Mouse (Mus musculus): ENCODE data around the gene Rasd2.
A peak's percentile ranks its signal among the peaks of the same experiment; 100 is the strongest.

Rasd2 gene

DNA sequence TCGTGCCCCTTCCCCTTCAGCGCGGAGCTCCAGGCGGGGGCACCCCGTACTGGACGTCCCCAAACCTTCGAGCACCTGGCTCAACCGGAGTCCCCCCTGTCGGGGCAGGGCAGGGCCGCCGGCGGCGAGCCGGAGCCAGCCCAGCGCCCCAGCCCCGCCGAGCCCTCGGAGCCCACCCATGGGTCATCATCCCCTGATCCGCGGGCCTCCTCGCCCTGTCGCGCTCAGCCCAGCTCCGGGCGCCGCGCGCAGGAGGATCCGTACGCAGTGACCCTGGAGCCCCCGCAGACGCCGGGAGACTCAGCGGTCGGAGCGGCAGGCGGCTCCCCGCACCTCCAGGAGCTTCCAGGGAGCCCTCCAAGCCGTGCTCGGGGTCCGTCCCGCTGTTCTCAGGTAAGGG lies at the start of gene Rasd2:
TSS of gene Rasd2 (plus strand) at position 259 of the 400 bp plus-strand sequence.
- DNase-seq (ENCODE audit: extremely low read depth, low read depth), result no peak

DNA sequence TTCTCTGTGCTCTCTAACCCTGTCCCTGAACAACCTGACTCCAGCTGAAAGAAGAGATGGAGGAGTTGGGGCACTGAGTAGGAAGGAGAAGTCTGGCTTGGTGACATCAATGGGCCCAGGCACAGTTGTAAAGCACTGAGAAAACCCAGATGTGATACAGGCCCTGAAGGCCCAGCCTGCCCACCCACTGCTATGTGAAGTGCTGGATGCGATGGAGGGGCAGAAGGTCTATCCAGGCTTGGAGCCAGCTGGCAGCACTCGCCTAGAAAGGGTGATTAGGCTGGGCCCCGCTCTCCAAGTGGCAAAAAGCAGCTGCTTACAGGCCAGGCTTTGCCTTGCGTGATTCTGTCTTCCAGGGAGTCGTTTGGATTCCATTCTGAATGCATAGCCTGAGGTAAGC lies 44.4 kb upstream of the Rasd2 start:
- DNase-seq (ENCODE audit: extremely low read depth, low read depth), result no peak

DNA sequence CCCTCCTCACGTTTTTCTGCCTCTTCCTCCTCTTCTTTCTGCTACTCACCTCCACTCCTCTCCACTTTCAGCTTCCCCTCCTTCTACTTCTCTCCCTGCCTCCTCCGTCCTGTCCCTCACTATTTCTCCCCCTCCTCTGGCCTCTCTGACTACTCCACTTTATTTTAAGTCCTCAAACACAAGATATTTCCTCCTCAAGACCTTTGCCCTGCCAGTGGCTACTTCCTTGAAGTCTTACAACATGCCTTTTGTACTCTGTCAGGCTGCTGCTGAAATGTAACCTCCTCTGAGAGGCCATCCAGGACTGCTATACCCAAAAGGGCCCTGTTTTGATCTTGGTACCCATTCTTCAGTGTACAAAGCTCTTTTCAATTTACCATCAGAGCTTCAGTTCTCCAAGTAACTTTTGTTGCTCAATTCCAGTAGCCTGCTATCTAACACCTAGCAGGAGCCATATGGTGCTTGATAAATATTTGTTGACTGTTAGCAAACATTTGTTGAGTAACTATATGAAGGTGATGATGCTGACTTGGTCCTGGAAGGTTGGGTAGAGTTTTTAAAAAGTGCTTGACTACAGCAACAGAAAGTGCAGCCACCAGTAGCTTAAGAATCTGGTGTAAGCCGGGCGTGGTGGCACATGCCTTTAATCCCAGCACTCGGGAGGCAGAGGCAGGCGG lies 41.6 kb upstream of the Rasd2 start:
- no peak for DNase-seq (ENCODE audit: extremely low read depth, low read depth)

DNA sequence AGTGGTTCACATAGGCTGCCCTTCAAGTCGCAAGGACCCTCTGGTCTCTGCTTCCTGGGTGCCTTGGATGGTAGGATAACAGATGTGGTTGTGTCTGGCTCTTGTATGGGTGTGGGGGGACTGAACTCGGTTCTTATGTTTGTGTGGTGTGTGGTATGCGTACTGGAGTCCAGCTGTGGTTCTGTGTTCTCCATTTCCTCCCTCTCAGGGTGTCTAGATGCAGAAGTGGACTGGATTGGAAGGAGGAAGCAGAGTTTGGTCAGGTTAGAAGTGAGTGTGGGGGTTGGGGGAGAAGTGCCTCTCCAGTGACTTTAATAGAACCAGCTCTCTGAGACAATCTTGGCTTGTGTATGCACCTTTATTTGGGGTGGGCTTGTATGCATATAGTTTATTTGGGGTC lies 20.7 kb upstream of the Rasd2 start:
- peak; percentile 2 for DNase-seq (ENCODE audit: extremely low read depth, low read depth)

DNA sequence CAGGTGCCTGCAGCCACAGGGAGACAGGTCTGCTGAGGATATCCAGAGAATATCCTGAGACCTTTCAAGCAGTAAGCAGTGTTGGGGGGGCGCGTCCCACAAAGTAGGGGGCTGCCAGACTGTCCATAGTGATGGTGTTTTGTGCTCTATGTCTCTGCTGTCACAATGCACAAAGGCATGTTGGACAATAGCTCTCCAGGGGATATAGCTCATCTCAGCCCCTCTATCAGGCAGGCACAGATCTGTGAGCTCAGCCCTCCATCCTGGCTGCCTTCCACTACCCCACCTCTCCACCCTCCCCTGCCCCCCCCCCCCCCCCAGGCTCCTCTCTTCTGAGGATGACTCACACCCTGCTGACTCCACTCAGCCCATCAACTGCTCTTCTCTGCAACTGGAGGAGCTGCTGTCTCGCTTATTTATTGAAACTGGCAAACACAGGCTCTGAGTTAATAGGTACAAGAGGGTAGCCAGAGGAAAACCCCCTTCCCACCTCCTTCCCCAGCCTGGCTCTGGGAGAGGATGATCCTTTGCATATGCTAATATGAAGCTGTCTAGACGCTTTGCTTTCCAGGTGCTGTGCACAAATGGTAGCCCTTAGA lies 19.2 kb upstream of the Rasd2 start:
- no peak for DNase-seq (ENCODE audit: extremely low read depth, low read depth)

DNA sequence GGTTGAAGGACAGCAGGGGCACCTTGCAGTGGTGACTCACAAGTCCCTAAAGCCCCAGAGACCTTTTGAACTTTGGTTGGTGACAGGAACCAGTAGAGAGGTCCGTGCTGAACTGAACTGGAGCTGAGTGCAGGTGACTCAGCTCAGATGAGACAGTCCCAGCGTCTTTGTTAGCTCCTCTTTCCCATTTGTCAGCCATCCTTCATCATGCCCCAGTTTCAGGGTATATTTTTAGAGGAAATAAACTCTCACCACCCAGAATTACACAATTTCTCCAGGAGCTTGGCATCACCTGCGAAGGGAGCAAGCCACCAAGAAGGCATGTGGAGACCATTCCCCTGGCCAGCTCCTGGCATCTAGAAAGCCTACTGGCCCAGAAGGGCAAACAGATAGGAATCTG lies 16.6 kb upstream of the Rasd2 start:
- DNase-seq (ENCODE audit: extremely low read depth, low read depth), result no peak

DNA sequence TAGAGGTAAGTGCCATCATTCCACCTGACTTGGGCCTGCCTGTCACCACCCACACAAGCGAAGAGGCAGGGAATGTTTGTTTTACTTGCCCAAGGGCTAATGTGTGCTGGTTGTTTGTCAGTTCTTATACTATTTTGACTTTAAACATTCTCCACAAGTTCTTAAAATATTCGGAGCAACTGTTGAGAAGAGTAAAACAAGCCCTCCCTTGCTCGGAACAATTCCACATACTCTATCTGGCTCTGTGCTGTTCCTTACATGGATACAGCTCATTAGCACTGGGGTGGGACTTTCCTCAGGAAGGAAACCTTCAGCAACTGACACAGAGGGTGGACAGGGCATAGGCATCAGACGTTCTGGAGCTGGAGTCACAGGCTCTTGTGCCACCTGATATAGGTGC lies 15.9 kb upstream of the Rasd2 start:
- DNase-seq (ENCODE audit: extremely low read depth, low read depth), result no peak

DNA sequence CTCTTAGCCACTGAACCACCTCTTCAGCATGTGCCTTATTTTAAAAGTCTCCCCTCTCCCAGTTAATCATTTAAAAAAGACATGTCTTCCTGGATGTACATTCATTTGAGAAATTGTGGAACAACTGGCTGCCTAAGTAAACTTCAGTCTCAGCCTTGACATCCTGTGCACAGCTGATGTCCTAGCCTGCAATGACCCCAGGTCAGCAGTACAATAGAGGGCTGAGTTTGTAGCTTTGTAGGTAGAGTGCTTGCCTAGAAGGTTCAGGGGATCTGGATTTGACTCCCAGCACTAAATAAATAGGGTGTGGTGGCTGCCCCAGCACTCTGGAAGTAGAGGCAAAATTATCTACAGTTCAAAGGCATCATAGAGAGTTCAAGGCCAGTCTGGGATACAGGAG lies 15.4 kb upstream of the Rasd2 start:
- DNase-seq (ENCODE audit: extremely low read depth, low read depth), result no peak

DNA sequence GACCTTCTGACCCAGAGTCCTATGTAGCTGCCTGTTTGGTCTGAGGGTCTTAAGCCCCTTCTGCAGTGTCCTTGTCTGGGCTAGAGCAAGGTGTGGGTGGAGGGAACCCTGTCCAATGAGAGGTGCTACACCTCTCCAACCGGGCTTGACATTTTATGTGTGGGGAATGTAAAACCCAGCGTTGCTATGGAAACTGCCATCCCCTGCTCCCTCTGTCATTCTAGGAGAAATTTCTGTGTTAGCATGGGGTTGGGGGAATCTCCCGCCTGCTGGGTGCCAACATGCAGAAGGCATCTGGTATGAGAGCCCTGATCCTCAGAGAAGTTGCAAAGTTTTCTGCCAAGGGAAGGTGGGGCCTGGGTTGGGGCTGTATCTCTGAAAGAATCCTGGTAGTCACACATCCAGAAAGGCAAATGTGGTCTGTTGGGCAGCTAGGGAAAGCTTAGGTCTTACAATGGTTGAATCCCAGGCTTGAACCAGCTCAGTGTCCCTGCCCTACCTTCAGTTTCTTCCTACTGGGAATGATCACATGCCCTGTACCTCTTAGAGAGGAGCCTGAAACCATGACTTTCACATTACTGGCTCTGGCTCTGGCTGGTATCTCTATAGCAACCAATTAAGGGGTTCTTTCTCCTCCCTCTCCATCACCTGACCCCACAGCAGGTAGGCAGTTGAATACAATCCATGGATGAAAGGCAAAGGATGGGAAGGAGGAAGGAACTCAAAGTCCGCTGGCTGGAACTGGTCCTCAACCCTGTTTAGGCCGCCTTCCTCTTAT lies 14.6 kb upstream of the Rasd2 start:
- DNase-seq (ENCODE audit: extremely low read depth, low read depth), result no peak

DNA sequence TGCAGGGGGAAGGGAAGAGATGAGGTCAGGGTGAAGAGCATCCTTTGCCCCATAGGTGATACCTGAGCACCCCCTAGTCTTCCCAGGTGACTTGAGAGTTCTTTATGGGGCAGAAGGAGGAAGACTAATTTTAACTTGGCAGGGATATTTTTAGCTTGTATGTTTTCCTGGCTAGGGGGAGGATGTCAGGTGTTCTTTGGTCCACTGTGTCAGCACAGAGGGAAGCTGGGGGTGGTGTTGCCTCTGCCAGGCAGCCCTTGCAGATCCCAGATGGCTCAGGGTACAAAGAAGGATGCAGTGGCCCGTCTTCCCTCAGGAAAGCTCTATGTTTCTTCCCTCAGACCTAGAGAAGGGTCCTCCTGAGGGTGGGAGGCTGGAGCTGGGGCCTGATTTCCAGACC lies 13.8 kb upstream of the Rasd2 start:
- no peak for DNase-seq (ENCODE audit: extremely low read depth, low read depth)

DNA sequence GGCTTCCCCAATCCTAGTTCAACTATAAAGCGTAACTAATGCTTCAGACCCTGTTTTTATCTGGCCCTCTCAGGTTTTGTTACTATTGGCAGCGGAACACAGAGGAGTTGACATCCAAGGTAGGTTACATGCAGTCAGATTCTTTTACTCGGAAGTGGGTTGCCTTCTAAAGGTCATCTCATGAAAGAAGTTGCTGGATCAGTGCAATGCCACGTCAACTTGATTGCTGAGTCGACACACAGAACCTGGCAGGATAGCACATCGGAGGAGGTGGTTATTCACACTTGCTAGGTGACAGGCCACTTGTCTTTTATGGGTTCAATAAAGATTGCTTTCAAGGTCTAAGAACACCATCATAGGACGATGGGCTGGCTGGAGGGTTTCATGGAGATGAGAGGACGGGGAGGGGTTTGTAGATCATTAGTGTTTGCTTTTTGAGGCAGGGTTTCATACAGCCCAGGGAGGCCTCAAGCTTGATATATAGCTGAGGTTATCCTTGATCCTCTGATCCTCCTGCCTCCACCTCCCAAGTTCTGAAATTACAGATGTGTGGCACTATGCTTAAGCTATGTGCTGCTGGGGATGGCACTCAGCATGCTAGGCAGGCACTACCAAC lies 11.6 kb upstream of the Rasd2 start:
- DNase-seq (ENCODE audit: extremely low read depth, low read depth), result no peak

DNA sequence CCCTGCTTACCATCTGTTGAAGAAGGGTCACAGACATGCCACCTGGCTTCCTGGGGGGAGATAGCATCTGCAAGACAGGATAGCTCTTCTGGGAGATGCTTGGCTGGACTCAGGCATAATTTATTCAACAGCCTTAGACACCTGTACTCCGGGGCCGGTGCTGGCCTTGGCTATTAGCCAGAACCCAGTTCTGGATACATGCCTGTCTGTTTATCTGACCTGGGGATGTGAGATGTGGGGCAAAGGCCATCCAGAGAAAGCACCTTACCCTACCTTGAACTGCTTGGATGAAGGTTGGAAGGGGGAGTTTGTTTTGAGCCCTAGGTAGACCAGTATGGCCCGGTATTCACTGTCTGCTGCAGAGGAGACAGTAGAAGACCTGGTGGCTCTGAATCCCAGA lies 10.8 kb upstream of the Rasd2 start:
- no peak for DNase-seq (ENCODE audit: extremely low read depth, low read depth)

DNA sequence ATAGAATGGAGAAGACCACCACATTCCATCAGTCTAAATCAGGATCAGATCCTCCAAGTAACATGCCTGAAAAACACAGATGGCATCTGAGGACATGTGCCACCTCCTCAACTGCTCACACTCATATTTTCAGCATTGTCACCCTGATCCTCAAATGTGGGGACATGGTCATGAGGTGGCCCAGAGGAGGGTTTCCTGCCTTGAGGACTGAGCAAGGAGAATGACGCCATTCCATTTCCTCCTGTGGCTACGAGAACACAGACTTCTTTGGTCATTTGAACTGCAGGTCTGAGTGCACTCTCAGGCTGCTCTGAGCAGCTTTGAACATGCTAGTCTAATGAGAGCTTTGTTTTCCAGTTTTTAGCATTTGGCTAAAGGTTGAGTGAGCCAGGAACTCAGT lies 10.3 kb upstream of the Rasd2 start:
- no peak for DNase-seq (ENCODE audit: extremely low read depth, low read depth)

DNA sequence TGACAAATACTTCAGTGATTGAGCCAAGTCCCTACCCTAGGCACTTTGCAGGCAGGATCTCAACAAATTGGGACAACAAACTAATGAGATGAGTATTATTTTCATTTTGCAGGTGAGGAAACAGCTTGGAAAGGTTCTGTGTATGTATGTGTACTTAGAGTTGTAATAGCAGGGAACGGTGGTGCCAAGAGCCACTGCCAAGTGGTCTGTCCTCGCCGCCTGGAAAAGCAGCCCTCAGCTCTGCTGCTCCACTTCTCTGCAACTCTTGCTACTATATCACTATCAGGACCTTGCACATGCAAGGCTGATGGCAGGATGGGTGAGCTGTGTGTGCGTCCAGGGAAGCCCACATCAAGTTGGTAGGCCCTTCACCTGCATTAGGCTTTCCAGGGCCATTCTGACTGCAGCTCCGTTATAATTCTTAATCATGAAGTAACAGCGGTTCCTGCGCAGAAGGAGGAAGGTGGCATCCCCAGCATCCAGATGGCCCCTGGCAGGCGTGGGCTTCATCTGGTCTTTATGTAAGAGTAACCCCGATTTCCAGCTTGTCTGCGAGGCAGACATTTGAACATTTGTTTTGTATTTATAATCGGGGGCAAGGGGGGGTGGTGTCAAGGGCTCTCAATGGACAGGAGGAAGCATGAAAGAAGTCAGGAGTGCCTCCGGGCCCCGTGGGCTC lies 9.4 kb upstream of the Rasd2 start:
- no peak for DNase-seq (ENCODE audit: extremely low read depth, low read depth)

DNA sequence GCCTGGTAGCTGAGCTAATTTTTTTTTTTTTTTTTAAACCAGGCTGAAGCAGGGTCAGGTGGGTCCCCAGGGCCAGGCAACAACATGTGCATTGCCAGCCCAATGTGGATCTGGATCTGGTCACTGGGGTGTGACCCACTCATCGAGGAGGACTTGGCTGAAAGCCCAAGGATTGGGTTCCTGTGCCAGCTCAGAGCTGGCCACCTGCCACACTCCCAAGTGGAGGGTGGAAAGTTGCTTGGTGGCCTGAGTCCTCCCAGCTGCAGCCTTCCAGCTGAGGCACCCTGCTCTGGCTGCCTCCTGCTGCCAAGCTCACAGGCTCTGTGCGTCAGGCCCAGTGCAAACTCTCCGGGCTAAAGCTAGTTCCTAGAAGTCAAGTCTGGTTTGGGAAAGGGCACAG lies 2.3 kb upstream of the Rasd2 start:
- DNase-seq (ENCODE audit: extremely low read depth, low read depth), result no peak

DNA sequence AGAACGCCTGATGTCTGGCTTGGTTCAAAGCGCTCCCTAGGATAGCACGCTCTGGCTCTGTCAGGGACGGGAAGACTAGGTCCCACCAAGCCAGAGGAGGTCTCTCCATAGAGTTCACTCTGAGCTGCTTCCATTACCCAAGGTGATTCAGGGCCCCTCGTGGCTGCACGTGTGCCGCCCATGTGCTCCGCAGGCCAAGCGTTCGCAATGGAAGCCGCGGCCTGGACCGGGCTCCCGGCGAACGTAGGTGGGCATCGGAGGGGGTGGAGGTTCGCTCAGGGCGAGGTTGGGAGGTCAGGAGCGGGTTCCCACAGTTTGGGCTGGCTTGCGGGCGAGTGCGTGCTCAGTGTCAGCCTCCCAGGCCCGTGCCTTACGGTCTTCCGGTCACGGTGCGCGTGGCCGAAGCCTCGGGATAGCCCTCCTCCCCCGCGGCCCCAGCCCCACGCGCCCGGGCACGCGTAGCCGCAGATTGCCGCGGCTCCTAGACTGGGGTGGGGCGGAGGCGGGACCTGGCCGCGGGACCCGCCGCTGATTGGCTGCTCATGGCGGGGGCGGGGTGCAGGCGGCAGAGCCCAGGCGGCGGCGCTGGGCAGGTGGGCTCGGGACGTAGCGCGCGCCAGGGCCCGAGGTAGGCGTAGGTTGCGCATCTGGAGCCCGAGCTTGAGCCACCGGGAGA lies 975 bp upstream of the Rasd2 start:
- DNase-seq (ENCODE audit: extremely low read depth, low read depth), result no peak

DNA sequence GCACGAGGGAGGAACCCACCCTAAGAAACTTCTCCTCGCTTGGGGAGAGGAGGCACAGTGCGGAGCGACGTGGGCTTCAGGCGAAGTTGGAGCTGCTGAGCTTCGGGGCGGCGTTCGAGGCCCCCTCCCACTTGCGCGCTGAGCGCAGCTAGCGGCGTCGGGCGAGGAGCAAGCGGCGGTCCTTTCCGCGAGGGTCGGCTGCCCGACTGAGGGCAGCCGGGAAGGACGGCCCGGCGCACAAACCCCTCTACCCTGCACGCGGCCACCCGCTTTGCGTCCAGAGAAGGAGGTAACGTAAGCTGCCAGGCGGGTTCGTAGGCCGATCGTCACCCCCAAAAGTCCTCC lies 465 bp upstream of the Rasd2 start:
- no peak for DNase-seq (ENCODE audit: extremely low read depth, low read depth)

DNA sequence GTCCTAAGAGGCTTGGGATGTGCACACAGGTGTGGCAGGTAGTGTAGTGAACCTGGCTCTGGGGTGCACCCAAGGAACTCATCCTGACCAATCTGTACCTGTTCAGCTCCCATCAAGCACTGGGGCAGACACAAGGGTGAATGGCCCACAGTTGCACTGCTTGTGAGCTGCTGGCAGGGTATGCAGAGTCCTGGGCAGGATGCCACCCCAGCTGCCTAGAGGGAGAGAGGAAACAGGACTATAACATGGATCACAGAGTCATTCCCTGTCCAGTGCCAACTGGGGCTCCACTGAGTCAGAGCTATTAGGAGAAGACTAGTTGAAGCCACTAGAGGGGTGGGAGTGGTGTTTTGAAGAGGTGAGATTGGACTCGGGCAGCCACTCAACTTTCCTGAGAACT lies 1.3 kb downstream of the Rasd2 start:
- DNase-seq (ENCODE audit: extremely low read depth, low read depth), result no peak

DNA sequence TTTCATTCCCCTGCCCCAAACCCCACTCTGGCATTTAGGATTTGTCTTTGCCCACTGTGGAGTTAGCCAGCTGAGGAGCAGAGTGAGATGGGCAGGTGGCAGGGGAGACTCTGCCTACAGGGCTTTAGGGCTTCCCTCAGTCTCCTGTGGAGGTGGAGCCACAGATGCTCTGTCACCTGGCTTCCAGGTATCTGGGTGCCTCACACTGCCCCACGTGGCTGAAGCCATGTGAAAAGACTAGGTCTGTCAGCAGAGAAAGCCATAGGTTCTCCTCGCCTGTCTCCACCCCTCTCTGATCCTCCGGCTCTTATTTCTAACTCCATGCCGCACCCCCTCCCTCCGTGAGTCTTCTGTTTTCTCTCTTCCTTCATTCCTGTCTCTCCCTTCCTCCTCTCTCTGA lies 2.2 kb downstream of the Rasd2 start:
- DNase-seq (ENCODE audit: extremely low read depth, low read depth), result no peak

DNA sequence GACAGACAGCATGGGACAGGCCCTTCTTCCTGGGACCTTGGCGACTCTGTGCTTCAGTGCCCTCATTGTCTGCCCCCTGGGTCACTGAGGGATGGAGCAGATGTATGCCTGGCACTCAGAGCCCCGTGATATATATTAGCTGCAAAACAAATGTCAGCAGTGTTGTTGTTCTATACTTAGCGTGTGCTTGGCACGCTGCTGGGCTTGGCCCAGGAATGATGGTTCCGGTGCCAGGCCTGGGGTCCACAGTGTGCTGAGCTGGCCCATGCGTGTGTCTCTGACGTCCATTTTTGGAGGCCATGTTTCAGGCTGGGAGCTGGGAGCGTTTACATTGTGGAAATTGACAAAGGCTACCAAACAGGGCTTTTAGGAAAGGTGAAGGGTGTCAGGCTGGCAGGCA lies 3.1 kb downstream of the Rasd2 start:
- no peak for DNase-seq (ENCODE audit: extremely low read depth, low read depth)

DNA sequence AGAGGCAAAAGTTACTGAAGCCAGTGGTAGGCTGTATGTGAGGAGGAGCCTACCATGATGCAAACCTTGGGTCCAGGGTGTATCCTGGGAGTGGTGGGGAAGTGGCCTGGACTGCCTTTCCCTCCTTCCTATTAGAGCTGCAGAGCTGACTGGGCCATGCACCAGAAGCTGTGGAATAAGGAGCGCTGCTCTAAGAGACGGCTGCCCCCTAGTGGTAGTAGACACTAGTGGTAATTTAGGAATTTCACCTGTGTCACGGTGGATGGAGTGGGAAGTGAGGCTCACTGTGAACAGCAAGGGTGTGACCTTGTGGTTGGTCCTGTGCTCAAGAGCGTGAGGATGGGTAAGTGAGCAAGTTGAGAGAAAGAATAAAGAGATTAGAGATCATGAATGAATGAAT lies 4.2 kb downstream of the Rasd2 start:
- DNase-seq (ENCODE audit: extremely low read depth, low read depth), result peak; percentile 23
